Mouse (Mus musculus): ENCODE data around the gene Slc37a1.

GRCm38 (mm10) chr17:31253951-31254350 lies 32.6 kb upstream of the Slc37a1 start:
- TF ChIP-seq POLR2A (IDR thresholded peaks at IDR 0.05; ENCODE audit: borderline replicate concordance, insufficient read depth, low read length) (no peak), CTCF (IDR thresholded peaks at IDR 0.05; ENCODE audit: borderline replicate concordance, insufficient read depth, low read depth, low read length) (no peak)
